Mouse (Mus musculus) layer of hippocampus, postnatal 14 days (tissue): ENCODE data around the gene Tfcp2. TPM values are rescaled to one million over a fixed set of nuclear protein-coding genes. Genes with fewer than 3 reads are reported as not detected.
"Not testable (repeated sequence)": the region's sequence is repeated elsewhere in the genome, so short reads cannot be mapped to it uniquely, and the experiment has no call there.

Experiments used
- DNase-seq, 2 experiments: peaks; one replicate each; pipeline ENCODE4 v3.0.0; 2021 to 2022; ENCODE audit warnings: low spot score in 2 of 2, mixed read lengths in 1 of 2
- total RNA-seq, 2 experiments: library from RNA; stranded (reverse); gene quantifications; 2 replicates each; pipeline ENCODE4 v1.2.3; 2021

Tfcp2 gene
- total RNA-seq, 2 experiments from 2014 or later: 31.1 to 31.6 TPM

DNA sequence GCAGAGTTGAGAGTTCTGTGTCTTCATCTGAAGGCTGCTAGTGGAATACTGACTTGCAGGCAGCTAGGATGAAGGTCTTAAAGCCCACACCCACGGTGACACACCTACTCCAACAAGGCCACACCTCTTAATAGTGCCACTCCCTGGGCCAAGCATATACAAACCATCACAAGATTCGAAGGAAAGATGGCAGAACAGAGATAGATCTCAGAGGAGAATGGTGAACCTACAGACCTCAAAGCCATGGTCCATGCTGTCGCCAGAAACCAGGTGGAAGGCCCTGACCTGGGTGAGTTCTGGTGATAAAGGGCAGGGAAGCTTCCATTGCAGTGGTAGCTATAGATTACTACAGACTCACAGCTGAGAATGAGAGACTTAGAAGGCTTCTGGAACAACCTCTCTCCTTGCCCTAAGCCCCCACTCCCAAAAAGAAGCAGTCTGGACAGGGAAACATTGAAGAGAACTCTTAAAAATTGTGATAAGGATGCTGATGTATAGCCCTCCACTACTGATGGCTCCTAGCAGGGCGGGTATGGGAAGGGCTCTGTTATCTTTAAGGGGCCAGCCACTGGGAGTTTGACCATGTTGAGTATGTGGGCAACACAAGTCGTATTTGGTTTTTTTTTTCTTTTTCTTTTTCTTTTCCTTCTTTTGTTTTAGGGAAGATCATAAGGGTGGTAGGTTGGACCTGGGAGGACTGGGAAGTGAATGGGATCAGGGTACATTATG lies 6.1 kb upstream of the Tfcp2 start:
- no peak for DNase-seq

DNA sequence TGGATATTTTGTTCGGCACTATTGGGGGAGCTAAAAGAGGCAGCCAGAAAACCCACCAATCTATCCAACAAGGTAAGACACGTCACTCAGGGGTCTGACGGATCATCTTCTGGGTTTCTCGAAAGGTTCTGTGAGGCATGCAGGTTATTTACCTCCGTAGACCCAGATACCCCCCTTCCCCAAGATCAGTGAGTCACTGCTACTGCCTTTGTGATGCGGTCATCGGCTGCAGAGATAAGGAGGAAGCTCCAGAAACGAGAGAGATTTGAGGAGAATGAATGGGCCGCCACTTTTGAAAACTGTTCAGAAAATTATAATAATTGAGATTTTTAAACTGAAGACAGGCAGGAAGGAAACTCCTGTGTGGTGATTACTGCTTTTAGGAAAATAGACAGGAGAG lies 4.6 kb upstream of the Tfcp2 start:
- DNase-seq: no peak

DNA sequence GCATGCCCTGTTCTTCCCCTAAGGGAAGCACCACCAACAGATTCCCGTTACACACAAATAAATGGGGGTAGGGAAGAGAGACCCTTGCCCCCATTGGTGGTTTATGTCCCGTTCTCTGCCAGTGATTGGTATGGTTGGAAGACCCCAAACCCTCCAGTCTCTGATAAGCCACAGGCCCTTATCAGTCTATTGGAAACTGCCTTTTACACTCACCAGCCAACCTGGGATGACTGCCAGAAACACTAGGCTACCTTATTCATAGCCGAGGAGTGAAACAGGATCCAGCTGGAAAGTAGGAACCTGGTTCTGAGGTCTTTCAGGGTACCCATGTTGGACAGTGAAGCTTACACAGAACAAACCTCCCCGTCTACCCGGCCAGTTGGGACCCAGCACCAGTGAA lies 4.2 kb upstream of the Tfcp2 start:
- no peak for DNase-seq

DNA sequence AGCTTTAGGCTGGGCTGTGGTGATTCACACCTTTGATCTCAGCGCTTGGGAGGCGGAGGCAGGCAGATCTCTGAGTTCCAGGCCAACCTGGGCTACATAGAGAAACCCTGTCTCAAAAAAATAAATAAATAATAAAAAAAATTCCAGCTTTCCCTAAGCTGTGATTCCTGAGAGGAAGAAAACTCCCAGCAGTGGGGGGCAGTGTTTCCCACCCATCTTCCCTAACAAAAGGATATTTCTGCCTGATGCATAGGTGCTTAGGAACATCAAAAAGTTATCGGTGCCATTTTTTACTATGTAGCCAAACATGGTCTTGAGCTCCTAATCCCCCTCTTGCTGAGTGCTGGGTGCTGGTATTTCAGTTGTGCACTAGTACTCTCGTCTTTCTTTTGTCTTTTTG lies 1.5 kb downstream of the Tfcp2 start:
- no peak for DNase-seq

DNA sequence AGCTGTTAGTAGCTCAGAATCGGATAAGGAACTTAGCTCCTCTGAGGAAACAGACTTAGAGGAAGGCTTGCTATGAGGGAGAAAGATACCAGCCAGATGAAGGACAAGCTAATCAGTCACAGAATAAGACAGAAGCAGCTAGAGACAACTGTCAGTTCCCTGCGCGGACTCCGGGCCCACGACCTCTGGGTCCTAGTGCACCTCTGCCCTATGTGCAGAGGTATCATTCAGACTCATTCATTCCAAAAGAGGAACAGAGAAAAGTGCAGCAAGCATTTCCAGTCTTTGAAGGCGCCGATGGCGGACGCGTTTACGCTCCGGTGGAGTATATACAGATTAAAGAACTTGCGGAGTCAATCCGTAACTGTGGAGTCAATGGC lies 8.2 kb downstream of the Tfcp2 start:
- not testable (repeated sequence) for DNase-seq

DNA sequence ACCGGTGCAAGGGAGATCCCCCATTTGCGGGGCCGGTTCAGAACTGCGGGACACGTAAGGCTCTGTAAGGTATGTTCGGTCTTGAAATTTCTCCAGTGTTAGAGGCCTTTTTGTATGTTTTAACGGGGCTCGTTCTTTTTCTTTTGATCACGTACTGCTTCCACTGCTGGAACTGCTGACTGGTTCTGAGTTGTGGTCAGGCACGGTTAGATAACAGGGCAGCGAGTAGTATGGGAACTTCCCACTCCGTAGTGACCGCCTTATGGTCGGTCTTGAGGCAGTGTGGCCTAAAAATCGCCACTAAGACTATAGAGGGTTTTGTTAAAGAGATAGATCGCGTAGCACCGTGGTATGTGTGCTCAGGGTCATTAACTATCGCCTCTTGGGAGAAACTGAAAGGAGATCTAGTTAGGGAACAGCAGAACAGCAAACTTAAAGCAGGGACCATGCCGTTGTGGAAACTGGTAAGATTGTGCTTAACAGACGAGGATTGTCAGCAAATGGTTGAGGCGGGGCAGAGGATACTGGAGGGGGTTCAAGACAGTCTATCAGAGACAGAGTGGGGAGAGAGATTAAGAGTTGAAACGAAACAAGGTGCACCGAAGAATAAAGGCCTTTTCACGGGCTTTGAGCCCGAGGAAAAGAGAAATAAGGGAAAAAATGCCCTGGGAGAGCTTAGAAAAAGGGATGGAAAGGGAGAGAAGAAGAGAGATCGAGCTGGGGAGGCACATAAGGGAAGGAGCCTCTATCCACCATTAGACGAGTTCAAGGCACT lies 8.7 kb downstream of the Tfcp2 start:
- not testable (repeated sequence) for DNase-seq

DNA sequence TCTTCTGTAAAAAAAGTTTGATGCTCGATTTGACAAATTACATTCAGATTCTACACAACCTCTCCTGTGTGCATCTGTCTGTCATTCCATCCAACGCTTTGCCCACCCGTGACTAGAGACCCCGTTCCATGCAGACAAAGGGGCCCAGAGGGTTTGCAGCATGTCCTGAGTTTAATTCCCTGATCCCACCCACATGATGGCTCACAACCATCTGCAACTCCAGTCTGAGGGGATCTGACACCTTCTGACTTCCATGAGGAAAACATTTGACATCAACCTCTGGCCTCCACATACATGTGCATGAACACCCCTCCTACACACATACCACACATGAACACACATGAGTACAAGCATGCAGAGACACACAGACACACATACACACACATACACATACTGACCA lies 10.4 kb downstream of the Tfcp2 start:
- no peak for DNase-seq

DNA sequence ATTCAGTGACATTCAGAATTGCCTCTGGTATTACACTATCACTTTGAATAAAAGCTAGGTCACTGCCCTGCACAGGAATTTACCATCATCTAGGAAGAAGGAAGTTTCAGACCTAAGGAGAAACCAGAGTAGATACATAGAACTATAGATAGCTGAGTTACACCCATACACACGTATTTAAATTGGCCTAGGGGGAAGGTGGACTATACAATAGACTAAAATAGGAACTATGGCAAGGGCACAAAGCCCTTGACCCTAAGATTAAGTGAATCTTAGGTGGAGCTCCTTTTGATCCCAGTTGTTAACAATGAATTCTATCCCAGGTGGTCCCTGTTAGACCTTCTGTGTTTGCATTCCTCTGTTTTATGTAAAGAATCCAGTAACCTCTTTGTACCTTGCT lies 10.8 kb downstream of the Tfcp2 start:
- DNase-seq: not testable (repeated sequence)

DNA sequence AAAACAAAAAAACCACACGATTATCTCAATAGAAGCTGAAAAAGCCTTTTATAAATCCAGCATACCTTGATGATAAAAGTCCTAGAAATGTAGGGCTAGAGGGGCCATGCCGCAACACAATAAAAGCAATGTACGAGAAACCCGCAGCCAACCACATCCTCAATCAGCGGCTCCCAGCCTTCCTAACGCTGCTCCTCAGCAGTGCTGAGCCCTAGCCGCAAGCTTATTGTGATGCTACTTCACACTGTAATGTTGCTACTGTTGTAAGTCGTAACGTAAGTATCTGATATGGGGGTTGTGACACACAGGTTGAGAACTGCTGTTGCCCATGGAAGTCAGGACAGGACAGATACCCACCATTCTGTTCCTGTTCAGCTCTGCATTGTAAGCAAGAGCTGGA lies 12.4 kb downstream of the Tfcp2 start:
- no peak for DNase-seq

DNA sequence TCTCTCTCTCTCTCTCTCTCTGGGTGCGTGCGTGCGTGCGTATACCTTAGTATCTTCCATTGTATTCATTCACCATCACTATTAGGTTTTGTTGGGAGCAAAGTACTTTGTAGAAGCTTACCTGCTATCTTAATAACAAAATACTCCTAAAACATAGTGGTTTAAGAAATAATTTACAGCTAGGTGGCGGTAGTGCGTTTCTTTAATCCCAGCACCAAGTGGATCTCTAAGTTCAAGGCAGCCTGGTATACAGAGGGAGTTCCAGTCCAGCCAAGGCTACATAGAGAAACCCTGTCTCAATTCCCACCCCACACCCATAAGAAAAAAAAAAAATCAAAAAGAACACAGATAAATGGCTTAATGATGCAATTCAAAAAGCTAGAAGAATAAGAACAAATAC lies 13.9 kb downstream of the Tfcp2 start:
- peak in 1 of 2 experiments; percentile 35 for DNase-seq

DNA sequence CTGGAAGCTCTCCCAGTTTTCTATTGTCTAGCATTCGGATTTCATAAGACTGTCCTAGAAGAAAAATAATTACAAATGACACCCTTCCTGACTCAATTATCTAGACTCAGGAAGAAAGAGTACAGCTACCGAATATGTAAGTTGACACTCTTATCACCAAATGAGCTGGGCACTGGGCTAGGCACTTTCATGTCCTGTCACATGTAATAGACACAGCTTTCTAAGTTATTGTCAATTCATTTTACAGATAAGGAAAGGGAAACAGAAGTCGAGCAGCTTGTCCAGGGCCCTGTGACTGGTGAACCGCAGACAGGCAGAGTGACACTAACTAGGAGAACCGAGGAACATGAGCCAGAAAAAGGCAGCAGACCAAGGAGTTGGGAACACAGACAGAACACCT lies 23.9 kb downstream of the Tfcp2 start:
- no peak for DNase-seq

DNA sequence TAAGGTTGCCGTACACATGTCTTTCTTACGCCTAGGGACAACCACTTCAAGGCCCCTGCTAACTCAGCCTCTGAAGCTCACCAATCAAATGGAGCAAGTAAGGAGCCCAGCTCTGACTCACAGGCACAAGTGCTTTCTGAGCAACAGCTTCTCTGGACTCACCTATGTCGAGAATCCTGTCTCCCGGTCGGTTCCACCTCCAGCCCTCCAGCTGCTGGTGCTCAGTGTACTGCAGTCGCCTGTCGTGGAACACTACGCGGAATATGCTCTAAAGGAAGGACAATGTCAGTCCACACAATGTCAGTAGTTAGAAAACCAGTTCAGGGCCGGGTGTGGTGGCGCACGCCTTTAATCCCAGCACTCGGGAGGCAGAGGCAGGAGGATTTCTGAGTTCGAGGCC lies 26.4 kb downstream of the Tfcp2 start:
- no peak for DNase-seq

DNA sequence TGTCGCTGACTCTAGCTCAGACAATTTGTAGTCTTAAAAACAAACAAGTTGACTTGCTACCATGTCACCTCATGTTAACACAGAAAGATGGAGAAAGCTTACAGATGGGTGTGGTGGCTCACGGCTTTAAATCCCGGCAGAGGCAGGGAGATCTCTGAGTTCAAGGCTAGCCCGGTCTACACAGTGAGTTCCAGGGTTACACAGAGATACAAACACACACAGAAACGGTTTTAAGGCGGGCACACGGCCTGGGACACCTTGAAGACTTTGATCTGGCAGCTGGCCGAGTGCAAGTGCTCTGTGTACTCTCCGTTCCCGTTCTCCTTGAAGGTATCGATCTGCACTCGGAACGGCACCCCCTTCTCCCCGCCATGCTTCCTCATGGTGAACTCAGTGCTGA lies 31.5 kb downstream of the Tfcp2 start:
- no peak for DNase-seq

DNA sequence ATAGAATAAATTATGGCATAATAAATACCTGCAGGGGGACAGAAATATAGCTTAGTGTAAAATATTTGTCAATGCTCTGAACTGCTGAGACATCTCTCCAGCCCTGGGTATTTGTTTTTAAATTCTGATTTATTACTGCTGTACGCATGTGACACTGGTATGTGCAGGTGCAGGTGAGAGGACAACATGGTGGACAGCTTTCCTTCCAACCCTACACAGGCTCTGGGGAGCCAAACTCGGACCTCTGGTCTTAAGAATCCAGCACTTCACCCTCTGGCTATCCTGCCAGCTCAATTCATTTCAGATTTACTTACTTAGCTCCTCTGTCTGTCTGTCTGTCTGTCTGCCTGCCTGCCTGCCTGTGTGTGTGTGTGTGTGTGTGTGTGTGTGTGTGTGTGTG lies 36.7 kb downstream of the Tfcp2 start:
- DNase-seq: no peak

DNA sequence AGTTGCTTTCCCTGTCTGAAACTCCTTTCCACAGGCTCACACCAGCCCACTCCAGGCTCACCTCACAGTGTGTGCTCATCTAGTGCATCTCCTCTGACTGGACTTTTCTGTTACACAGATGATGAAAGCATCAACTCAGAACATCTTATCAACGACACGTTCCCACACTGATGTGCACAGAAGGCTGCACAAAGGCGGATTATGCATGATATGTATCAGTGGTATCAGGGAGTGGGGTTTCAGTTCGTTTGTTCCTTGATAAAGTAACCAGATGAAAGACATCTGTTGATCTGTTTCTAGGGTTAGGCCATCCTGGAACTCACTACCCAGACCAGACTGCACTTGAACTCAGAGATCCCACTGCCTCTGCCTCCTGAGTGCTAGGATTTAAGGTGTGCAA lies 38.4 kb downstream of the Tfcp2 start:
- no peak for DNase-seq

DNA sequence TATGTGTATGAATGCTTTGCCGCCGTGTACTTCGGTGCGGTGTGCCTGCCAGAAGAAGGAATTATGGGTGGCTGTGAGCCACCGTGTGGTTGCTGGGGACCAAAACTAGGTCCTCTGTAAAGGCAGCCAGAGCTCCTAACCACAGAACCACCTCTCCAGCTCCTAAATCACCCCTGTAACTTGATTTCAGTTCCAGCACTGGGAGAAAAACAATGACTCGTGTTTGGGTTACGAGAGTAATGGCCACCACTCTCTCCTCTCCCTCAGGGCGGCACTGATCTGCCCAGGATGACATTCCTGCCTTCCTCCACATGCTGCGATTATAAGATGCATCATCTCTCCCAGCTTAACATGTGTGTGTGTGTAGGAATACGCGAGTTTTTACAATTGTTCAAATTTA lies 41.7 kb downstream of the Tfcp2 start:
- DNase-seq: no peak

DNA sequence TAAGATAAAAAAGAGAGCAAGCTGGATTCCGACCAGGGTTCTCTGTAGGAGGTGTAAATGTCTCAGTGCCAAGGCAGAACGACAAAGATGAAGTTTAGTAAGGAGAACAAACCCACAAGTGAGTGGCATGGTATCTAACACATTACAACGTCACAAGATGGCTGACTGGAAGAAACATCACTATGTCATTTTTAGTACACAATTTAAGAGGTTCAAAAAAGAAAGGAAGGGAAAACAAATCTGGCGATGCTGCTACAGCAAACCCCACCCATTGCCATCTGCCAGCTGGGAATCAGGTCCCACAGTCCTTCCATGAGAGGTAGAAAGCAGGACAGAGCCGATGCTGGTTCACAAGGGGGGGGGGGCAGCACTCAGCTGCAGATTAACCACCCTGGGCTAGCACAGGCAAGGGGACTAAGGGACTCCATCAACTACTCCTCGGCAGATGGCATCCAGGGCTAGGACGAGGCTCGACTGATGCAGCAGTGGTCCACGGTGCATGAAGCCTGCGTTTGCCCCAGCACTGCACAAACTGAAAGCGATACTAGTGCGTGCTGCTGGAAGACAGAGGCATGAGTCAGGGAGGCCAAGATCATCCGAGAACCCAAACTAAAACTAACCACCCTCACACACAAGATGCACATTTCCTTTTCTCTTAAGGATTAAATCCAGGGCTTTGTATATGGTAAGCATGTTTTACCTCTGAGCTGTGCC lies 43.2 kb downstream of the Tfcp2 start:
- DNase-seq: no peak

DNA sequence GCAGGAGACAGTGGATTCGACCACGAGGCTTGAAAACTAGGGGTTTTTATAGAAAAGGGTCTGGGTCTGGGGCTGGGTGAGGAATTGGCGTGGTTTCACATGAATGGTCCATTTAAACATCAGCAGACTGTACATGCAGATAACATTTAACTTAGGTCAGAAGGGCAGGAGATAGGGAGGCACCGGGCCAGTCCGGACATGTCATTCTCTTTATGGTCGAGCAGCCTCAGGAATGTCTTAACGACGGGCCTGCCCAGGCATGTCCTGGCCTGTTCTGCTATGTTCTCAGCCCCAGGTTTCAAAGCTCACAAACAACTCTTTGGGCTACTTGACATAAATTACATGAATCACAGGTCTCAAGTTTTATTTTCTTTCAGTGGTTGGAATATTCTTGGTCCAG lies 52.3 kb downstream of the Tfcp2 start:
- not testable (repeated sequence) for DNase-seq

DNA sequence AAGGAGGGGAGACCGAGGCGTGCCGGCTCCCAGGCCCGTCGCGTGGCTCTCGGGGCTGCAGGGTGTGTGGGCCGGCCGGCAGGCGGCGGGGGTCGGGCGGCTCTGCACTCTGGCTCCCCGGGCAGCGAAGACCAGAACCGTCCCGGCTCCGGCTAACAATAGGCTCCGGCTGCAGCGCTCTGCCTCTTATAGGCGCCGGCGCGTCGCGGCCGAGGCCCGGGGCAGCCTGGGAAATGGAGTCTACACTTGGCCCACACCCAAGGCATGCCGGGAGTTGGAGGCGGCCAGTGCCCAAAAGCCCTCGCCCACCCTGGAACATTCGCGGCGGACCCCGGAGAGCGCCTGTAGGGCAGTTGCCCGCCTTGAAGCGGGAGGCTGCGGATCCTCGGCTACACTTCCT lies 56.7 kb downstream of the Tfcp2 start, which contains the start of gene Csrnp2:
Gene Csrnp2 (minus strand): TSS at position 387 of the 400 bp plus-strand sequence.
- DNase-seq: peak; percentile 95 to 96

DNA sequence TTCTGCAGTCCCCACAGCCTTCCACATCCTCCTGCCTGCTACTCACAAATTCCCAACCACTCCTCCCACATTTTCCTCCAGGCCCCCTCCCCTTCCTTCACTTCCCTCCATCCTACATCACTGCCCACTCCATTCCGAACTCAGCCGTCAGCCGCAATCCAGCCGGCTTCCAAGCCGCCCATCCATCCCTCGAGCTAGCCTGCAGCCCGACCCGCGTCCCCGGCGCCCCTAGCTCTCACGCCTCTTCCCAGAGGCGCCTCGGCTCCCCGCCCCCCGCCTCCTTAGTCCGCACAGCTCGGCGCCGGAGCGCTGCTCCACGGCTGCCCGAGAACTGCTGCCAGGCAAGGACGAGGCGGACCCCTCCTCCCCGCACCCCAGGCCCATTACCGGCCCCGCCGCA lies 57.2 kb downstream of the Tfcp2 start:
- DNase-seq: peak; percentile 41 to 50

DNA sequence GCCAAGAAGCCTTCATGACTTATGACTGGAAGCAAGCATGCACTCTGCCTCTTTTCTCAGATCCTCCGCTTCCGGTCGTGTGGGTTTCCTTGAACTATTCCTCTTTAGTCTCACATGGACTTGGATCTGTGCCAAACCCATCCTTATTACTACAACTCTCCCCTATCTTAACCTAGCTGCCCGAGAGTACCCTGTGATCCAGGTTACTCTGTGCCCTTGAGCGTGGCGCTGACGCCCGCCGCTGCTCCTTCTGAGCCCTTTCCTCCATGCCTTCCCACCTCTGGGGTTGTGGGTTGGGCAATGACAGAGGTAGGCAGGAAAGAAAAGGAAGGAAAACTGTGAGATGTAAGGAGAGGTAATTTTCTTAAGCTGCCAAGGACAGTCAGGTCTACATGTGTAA lies 59.8 kb downstream of the Tfcp2 start:
- no peak for DNase-seq

DNA sequence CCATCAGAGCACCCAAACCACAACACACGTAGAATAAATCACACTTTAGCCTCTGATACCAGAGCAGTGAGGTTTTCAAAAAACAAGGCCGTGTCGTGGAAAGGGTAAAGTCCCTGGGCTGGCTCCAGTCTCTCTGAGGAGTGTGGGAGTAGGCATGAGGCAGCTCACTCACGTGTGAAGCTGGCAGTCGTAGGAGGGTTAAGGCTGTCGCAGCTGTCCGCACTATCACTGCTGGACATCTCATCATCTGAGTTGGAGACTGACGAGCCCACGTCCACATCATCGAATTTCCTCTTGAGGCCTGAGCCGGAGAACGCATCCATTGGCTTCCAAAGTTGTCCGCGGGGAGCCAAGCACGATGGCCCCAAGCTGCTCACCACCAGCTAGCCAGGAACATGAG lies 62.5 kb downstream of the Tfcp2 start:
- DNase-seq: no peak
